Mouse (Mus musculus) brain, embryonic 14.5 days (tissue): Measurements from ENCODE around the gene Fads6.

Experiments
- CTCF ChIP-seq: fragments of 200-500 bp; IDR thresholded peaks from 2 replicates; pipeline ENCODE4 v1.5.1; 2012; ENCODE audit warnings: inconsistent platforms, mild to moderate bottlenecking, moderate library complexity, borderline replicate concordance; ENCODE audit not compliant: insufficient read depth, insufficient read length; ENCODE audit errors: extremely low read depth
- POLR2A ChIP-seq: fragments of 200-500 bp; IDR thresholded peaks from 2 replicates; pipeline ENCODE4 v1.6.1; 2012; ENCODE audit warnings: mild to moderate bottlenecking, inconsistent platforms, borderline replicate concordance; ENCODE audit not compliant: poor library complexity, insufficient read depth, insufficient read length, severe bottlenecking; ENCODE audit errors: extremely low read depth

DNA sequence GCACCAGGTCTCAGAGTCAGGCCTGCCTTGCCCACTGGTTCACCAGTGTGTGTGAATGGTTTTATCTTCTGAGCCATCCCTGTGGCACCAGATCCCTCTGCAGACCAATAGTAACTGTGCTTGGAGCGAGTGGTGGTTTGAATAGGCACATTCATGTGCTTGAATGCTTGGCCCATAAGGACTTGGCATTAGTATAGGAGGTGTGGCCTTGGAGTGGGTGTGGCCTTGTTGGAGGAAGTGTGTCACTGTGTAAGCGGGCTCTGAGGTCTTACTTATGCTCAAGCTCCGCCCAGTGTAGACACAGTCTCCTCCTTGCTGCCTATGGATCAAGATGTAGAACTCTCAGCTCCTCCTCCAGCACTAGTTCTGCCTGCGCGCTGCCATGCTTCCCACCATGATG lies 10.1 kb downstream of the Fads6 start:
- TF ChIP-seq CTCF, result no peak
- no peak for TF ChIP-seq POLR2A
